Comparison of ENCODE assay signal across 20 mouse cellular contexts in genomic region chr2:174655341-174655740, GRCm38 (mm10). TPM values are rescaled to one million over a fixed set of nuclear protein-coding genes. Genes with fewer than 3 reads are reported as not detected.
"Had no signal": no experiment of that assay in that cellular context is flagged by ENCODE, and none has a peak within 500 bp of the region (broad histone marks: within the 10 kb centered on the region; RNA-seq: fewer than 3 reads in every experiment).

No protein-coding gene starts in this region.

- H3K27me3 ChIP-seq: liver, embryonic 13.5 days; liver, embryonic 15.5 days; midbrain, embryonic 12.5 days; neural tube, embryonic 13.5 days; neural tube, embryonic 15.5 days; stomach, embryonic 15.5 days had no signal

- ATAC-seq: liver, postnatal 0 days; midbrain, embryonic 16.5 days had no signal

- H3K27ac ChIP-seq: liver, embryonic 13.5 days; liver, embryonic 15.5 days; midbrain, embryonic 10.5 days; midbrain, embryonic 12.5 days; neural tube, embryonic 13.5 days; neural tube, embryonic 15.5 days; stomach, embryonic 15.5 days; stomach, postnatal 0 days had no signal

- H3K9ac ChIP-seq: liver, embryonic 13.5 days; liver, embryonic 15.5 days; liver, postnatal 0 days; midbrain, embryonic 12.5 days; neural tube, embryonic 13.5 days; neural tube, embryonic 15.5 days; stomach, embryonic 15.5 days had no signal

- H3K4me3 ChIP-seq: liver, embryonic 13.5 days; liver, embryonic 15.5 days; midbrain, embryonic 10.5 days; midbrain, embryonic 12.5 days; myocyte; neural tube, embryonic 13.5 days; neural tube, embryonic 15.5 days; stomach, embryonic 15.5 days had no signal

- H3K9me3 ChIP-seq: liver, embryonic 13.5 days; liver, embryonic 15.5 days; midbrain, embryonic 10.5 days; midbrain, embryonic 12.5 days; neural tube, embryonic 13.5 days; neural tube, embryonic 15.5 days; stomach, embryonic 15.5 days had no signal

- DNase-seq: liver; liver, embryonic 13.5 days; liver, postnatal 0 days; midbrain, embryonic 14.5 days; retina, postnatal 1 day; right cerebral cortex, adult 18-20 months; thymus, adult 2 months; thymus, postnatal 25 days; thymus, postnatal 4 days had no signal

- H3K36me3 ChIP-seq: liver, embryonic 13.5 days; liver, embryonic 15.5 days; midbrain, embryonic 10.5 days; midbrain, embryonic 12.5 days; neural tube, embryonic 13.5 days; neural tube, embryonic 15.5 days; stomach, embryonic 15.5 days had no signal

- H3K4me1 ChIP-seq: liver, embryonic 13.5 days; liver, embryonic 15.5 days; midbrain, embryonic 12.5 days; neural tube, embryonic 13.5 days; neural tube, embryonic 15.5 days; stomach, embryonic 15.5 days had no signal

- H3K4me2 ChIP-seq: liver, embryonic 11.5 days; liver, embryonic 13.5 days; liver, embryonic 15.5 days; midbrain, embryonic 12.5 days; neural tube, embryonic 13.5 days; neural tube, embryonic 15.5 days; stomach, embryonic 15.5 days had no signal

RNA-seq across cellular contexts. Expression of gene Zfp831, which starts 12.0 kb away (rescaled TPM):
- polyA plus RNA-seq: liver, embryonic 11.5 days; midbrain, embryonic 10.5 days; midbrain, embryonic 14.5 days; midbrain, embryonic 16.5 days; myocyte; neural tube, embryonic 11.5 days; neural tube, embryonic 13.5 days; stomach, postnatal 0 days had no signal
